ENCODE assay signal across 7 mouse cellular contexts in the genomic region with DNA sequence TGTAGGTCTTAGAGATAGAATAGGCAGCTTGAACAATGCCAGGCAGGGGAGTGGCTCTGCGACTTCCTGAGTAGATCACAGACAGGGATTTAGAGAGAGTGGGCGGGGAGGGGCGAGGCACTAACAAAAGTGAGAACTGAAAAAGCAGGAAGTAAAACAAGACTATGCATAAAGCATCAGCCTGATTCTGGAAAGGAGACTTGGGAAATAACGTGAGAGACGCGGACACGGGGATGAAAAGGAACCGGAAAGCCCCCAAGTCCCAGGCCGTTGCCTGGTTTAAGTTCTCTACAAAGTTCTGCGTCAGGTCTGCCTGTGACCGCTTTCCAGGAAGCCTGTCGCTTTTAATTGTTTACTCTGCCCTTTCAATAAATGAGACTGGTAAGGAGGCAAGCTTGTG.
DNase-seq lines count a peak whose midpoint lies in the region; ATAC-seq and TF ChIP-seq lines count a peak whose summit lies in the region.

No protein-coding gene starts in this region.

- no peaks in the 10 kb centered on the region; the same call in 1 of the 2 replicates for H3K4me1 ChIP-seq in heart, postnatal 0 days (ENCODE audit: control insufficient read depth, insufficient read depth)
- H3K4me1 ChIP-seq in megakaryocyte, embryonic 14.5 days, result peaks cover 14% of the 10 kb centered on the region

- H3K4me2 ChIP-seq in heart, postnatal 0 days (ENCODE audit: low read depth, low read length), result peak overlapping the region; percentile 54

- TF ChIP-seq CTCF in heart, postnatal 0 days (IDR thresholded peaks at IDR 0.05; ENCODE audit: low read depth), result no peak

- no peaks in the 10 kb centered on the region for H3K9me3 ChIP-seq in heart, postnatal 0 days (replicated peaks; ENCODE audit: control insufficient read depth, low read length)
- H3K9me3 ChIP-seq in megakaryocyte, embryonic 14.5 days, result 0 out of 2 replicates have a peak, but pooled peaks cover 4% of the 10 kb centered on the region

- peak overlapping the region; percentile 80 for H3K27ac ChIP-seq in heart, postnatal 0 days (ENCODE audit: low read depth)

- H3K9ac ChIP-seq in heart, postnatal 0 days (replicated peaks; ENCODE audit: low read depth, low read length), result peak overlapping the region; percentile 25; the same call in 1 of the 2 replicates

- no peaks in the 10 kb centered on the region for H3K27me3 ChIP-seq in heart, postnatal 0 days (ENCODE audit: control insufficient read depth, insufficient read depth, low read length)
- H3K27me3 ChIP-seq in megakaryocyte, embryonic 14.5 days (replicated peaks), result no peaks in the 10 kb centered on the region

- DNase-seq in MEL-GATA-1-ER (ENCODE audit: extremely low read depth, low read depth), result peak; percentile 89
- peak; percentile 51 for DNase-seq in embryo, embryonic 11 days
- peak; percentile 58 for DNase-seq in heart, postnatal 0 days (ENCODE audit: low spot score)
- DNase-seq in kidney, postnatal 14 days, result peak; percentile 59
- peak; percentile 42 to 63 for DNase-seq in spleen, postnatal 4 days (ENCODE audit: low spot score in 2 of 2)
- DNase-seq in right cerebral cortex, postnatal 36 days (ENCODE audit: low spot score in 2 of 2), result no peak

- whole genome bisulfite sequencing in heart, postnatal 0 days, result 23% methylated on average over 12 of the region's 12 CpGs

- no peaks in the 10 kb centered on the region for H3K36me3 ChIP-seq in heart, postnatal 0 days (replicated peaks; ENCODE audit: control insufficient read depth, insufficient read depth, low read length)
- no peaks in the 10 kb centered on the region for H3K36me3 ChIP-seq in megakaryocyte, embryonic 14.5 days (replicated peaks; ENCODE audit: low read length)

- H3K4me3 ChIP-seq in heart, postnatal 0 days (ENCODE audit: low read depth, low read length), result peak overlapping the region; percentile 42
- H3K4me3 ChIP-seq in megakaryocyte, embryonic 14.5 days (replicated peaks), result peak overlapping the region; percentile 86

- ATAC-seq in heart, postnatal 0 days (ENCODE audit: insufficient read depth, low read depth), result peak; percentile 78

- TF ChIP-seq EP300 in heart, postnatal 0 days (IDR thresholded peaks at IDR 0.05; ENCODE audit: low read depth), result no peak

Comparison
In these comparisons a context has a peak if more than half of its experiments do, and no peak if none do; other contexts are left out.
1. DNase-seq: peak in MEL-GATA-1-ER (single experiment), embryo, embryonic 11 days (single experiment), heart, postnatal 0 days (single experiment), kidney, postnatal 14 days (single experiment) and spleen, postnatal 4 days (2 of 2); none in right cerebral cortex, postnatal 36 days (0 of 2).